Mouse (Mus musculus) megakaryocyte-erythroid progenitor cell, adult 5 weeks (primary cell): ENCODE data around the gene Plagl1. TPM values are rescaled to one million over a fixed set of nuclear protein-coding genes. Genes with fewer than 3 reads are reported as not detected.

Experiments
- polyA plus RNA-seq: library from polyadenylated mRNA; stranded (reverse); fragments of >175 nt; gene quantifications from 2 replicates; pipeline ENCODE4 v1.2.3, GENCODE M21; 2012

Plagl1 gene
- 0.32 and 0.53 TPM in 2 replicates for polyA plus RNA-seq

DNA sequence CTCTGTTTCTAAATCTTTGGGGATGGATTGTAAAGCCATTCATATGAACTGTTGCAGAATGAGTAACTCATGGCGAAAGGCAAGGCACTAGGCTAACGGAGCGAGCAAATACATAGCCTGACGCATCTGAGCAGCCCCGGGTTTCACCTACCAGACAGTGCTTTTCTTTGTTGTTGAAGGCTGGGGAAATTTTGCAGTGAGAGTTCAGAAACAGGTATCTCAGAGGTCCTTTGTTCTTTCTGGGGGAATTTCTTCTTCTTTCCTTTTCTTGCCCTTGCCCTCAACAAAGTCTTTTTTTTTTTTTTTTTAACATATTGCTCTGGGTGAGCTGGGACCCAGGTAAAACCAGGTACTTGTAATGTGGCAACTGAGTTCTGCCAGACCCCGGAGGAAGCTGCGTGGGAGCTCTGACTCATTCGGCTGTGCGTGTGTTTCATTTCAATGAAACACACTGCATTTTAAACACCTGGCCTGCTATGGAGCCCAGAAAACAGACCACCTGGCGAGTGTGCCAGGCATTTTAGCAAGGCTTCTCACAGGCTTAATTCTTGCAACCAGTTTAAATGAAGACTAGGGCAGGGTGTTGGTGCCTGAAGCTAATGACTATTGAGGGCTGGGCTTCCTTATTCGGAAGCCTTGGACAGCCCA lies at the start of gene Plagl1:
Gene Plagl1, plus strand, starts transcription at position 484 of the 648 bp plus-strand sequence.

DNA sequence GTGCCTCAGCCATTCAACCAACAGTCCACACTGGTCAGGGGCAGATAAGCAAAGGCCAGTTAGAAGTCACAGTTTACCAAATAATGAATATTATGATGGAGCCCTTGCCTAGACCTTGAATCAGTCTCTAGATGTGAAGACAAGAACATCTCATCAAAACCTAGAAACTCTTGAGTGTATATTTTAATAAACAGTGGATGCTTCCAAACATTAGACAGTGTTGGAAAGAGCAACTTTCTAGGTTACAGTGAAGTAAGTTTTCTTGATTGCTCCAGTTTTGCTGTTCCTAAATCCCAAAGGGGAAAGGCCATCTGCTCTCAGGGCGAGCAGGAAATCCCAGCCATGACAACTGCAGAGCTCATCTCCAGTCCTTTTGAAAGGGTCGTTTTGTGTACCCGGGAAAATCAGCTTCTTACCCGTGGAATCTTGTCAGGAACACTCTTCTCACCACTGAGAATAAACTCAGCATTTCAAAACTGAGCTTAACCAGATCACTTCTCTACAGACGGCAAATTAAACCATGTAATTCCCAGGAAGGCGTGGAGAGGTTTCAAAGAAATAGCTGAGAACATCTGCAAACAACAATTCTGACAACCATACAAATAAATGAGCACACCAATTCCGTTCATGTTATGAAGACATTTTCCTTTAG lies 117.8 kb downstream of the Plagl1 start, which contains the start of gene Zc2hc1b:
Gene Zc2hc1b, minus strand, starts transcription at position 51 of the 652 bp plus-strand sequence.

Other genes starting within 250 kb of the Plagl1 start
- gene Utrn, start 191.1 kb upstream of the Plagl1 start, polyA plus RNA-seq: 4.0 and 5.2 TPM in 2 replicates
- 10.2 and 12.2 TPM in 2 replicates for gene Stx11, start 96.2 kb upstream of the Plagl1 start, polyA plus RNA-seq
- gene Sf3b5, start 55.2 kb upstream of the Plagl1 start, polyA plus RNA-seq: 74.8 and 87.6 TPM in 2 replicates
- not detected in 2 replicates for gene Zc2hc1b, start 117.5 kb downstream of the Plagl1 start, polyA plus RNA-seq
- 36.4 and 44.4 TPM in 2 replicates for gene Ltv1, start 132.7 kb downstream of the Plagl1 start, polyA plus RNA-seq